Mouse (Mus musculus) myocyte (in vitro differentiated cells): Measurements from ENCODE around the gene Ndufaf5.

Experiments
- E2F4 ChIP-seq: IDR thresholded peaks from one replicate; pipeline ENCODE4 v1.6.1; 2011; ENCODE audit warnings: mild to moderate bottlenecking, control low read depth, moderate library complexity; ENCODE audit not compliant: insufficient read depth
- MAX ChIP-seq: IDR thresholded peaks from one replicate; pipeline ENCODE4 v1.6.1; 2011; ENCODE audit warnings: low read depth, mild to moderate bottlenecking, control low read depth
- MYOD1 ChIP-seq, 3 experiments: IDR thresholded peaks; one replicate each; pipeline ENCODE4 v1.6.1; 2011; ENCODE audit warnings: control low read depth in 2 of 3, low read depth in 2 of 3, mild to moderate bottlenecking in 2 of 3, moderate library complexity in 1 of 3; ENCODE audit not compliant: insufficient read length in 2 of 3, control insufficient read depth in 1 of 3
- MYOG ChIP-seq, 3 experiments: IDR thresholded peaks; one replicate each; pipeline ENCODE4 v1.6.1; 2011; ENCODE audit warnings: control low read depth in 2 of 3, low read depth in 2 of 3, mild to moderate bottlenecking in 2 of 3; ENCODE audit not compliant: insufficient read length in 2 of 3, control insufficient read depth in 1 of 3, insufficient read depth in 1 of 3
- POLR2A ChIP-seq: IDR thresholded peaks from one replicate; pipeline ENCODE4 v1.6.1; 2011; ENCODE audit warnings: low read depth, mild to moderate bottlenecking, control low read depth, moderate library complexity; ENCODE audit not compliant: insufficient read length
- POLR2AphosphoS2 ChIP-seq: IDR thresholded peaks from one replicate; pipeline ENCODE4 v1.6.1; 2011; ENCODE audit warnings: low read depth, control low read depth; ENCODE audit not compliant: insufficient read length
- REST ChIP-seq: IDR thresholded peaks from one replicate; pipeline ENCODE4 v1.6.1; 2011; ENCODE audit warnings: mild to moderate bottlenecking, control low read depth, moderate library complexity; ENCODE audit not compliant: insufficient read depth, insufficient read length
- TCF12 ChIP-seq: IDR thresholded peaks from one replicate; pipeline ENCODE4 v1.6.1; 2011; ENCODE audit warnings: mild to moderate bottlenecking, control low read depth; ENCODE audit not compliant: poor library complexity, insufficient read depth, severe bottlenecking
- TCF3 ChIP-seq: IDR thresholded peaks from one replicate; pipeline ENCODE4 v1.6.1; 2011; ENCODE audit warnings: low read depth, control low read depth; ENCODE audit not compliant: insufficient read length
- USF1 ChIP-seq: IDR thresholded peaks from one replicate; pipeline ENCODE4 v1.6.1; 2011; ENCODE audit warnings: low read depth, mild to moderate bottlenecking, control low read depth, moderate library complexity

GRCm38 (mm10) chr2:140243105-140243504, 72.7 kb downstream of the Ndufaf5 start:
- no peak for TF ChIP-seq REST
- TF ChIP-seq POLR2AphosphoS2: no peak
- TF ChIP-seq MYOD1 (IDR thresholded peaks at IDR 0.05; ENCODE audit: control insufficient read depth in 1 of 3, insufficient read length in 2 of 3, low read depth in 2 of 3): no peak
- no peak for TF ChIP-seq POLR2A
- no peak for TF ChIP-seq TCF12
- no peak for TF ChIP-seq MAX
- no peak for TF ChIP-seq TCF3
- TF ChIP-seq E2F4: no peak
- no peak for TF ChIP-seq MYOG (IDR thresholded peaks at IDR 0.05; ENCODE audit: control insufficient read depth in 1 of 3, insufficient read depth in 1 of 3, insufficient read length in 2 of 3, low read depth in 2 of 3)
- no peak for TF ChIP-seq USF1
